Mouse (Mus musculus) yolk sac, embryonic 10.5 days (tissue): ENCODE measurements around the gene Tprgl.

Experiments
- DNase-seq: peaks from one replicate; pipeline ENCODE4 v3.0.0-alpha.2; 2017; ENCODE audit warnings: low spot score

Gene Tprgl

GRCm38 (mm10) chr4:154160538-154161390 is at the start of gene Tprgl:
Gene Tprgl, minus strand, starts transcription at chr4:154160666.
- peak; percentile 95 for DNase-seq

GRCm38 (mm10) chr4:154209825-154210224 is 49.4 kb upstream of the Tprgl start:
- no peak for DNase-seq

GRCm38 (mm10) chr4:154209054-154209453 is 48.6 kb upstream of the Tprgl start:
- no peak for DNase-seq

- peak; percentile 14 for DNase-seq
Observed at GRCm38 (mm10) chr4:154207261-154207660, 46.8 kb upstream of the Tprgl start.

GRCm38 (mm10) chr4:154205392-154205791 is 44.9 kb upstream of the Tprgl start:
- no peak for DNase-seq

- no peak for DNase-seq
Observed at GRCm38 (mm10) chr4:154204532-154204931, 44.1 kb upstream of the Tprgl start.

- no peak for DNase-seq
Observed at GRCm38 (mm10) chr4:154201511-154201910, 41.0 kb upstream of the Tprgl start.

GRCm38 (mm10) chr4:154198377-154198961 is 38.0 kb upstream of the Tprgl start:
- DNase-seq, result no peak

- DNase-seq, result no peak
Observed at GRCm38 (mm10) chr4:154197961-154198360, 37.5 kb upstream of the Tprgl start.

GRCm38 (mm10) chr4:154188948-154189347 is 28.5 kb upstream of the Tprgl start:
- no peak for DNase-seq

- no peak for DNase-seq
Observed at GRCm38 (mm10) chr4:154186002-154186537, 25.6 kb upstream of the Tprgl start.

- DNase-seq, result no peak
Observed at GRCm38 (mm10) chr4:154185001-154185400, 24.5 kb upstream of the Tprgl start.

- no peak for DNase-seq
Observed at GRCm38 (mm10) chr4:154183566-154183965, 23.1 kb upstream of the Tprgl start.

GRCm38 (mm10) chr4:154181001-154181400 is 20.5 kb upstream of the Tprgl start:
- no peak for DNase-seq

GRCm38 (mm10) chr4:154177257-154177656 is 16.8 kb upstream of the Tprgl start:
- peak; percentile 42 for DNase-seq

- DNase-seq, result no peak
Observed at GRCm38 (mm10) chr4:154171931-154172604, 11.6 kb upstream of the Tprgl start.

- DNase-seq, result no peak
Observed at GRCm38 (mm10) chr4:154171151-154171930, 10.9 kb upstream of the Tprgl start.

GRCm38 (mm10) chr4:154170506-154171150 is 10.2 kb upstream of the Tprgl start, which contains the start of gene Megf6:
Gene Megf6, plus strand, starts transcription at chr4:154170730.
- DNase-seq, result peak; percentile 81

GRCm38 (mm10) chr4:154170021-154170420 is 9.6 kb upstream of the Tprgl start:
- no peak for DNase-seq

GRCm38 (mm10) chr4:154167053-154167452 is 6.6 kb upstream of the Tprgl start:
- no peak for DNase-seq

GRCm38 (mm10) chr4:154163296-154163695 is 2.8 kb upstream of the Tprgl start:
- DNase-seq, result peak; percentile 41
